Mouse (Mus musculus) monocyte, adult 2 months (primary cell): ENCODE data around the gene Ptcra.
"Not testable (repeated sequence)": the region's sequence is repeated elsewhere in the genome, so short reads cannot be mapped to it uniquely, and the experiment has no call there.

Experiments
- DNase-seq, 2 experiments: peaks; one replicate each; pipeline ENCODE4 v3.0.0; 2022; ENCODE audit warnings: low spot score in 2 of 2, low read depth in 1 of 2

Ptcra gene

GRCm38 (mm10) chr17:46763544-46763943 lies at the start of gene Ptcra:
TSS of gene Ptcra (minus strand) at chr17:46763712.
- DNase-seq = no peak

GRCm38 (mm10) chr17:46812442-46812841 lies 48.9 kb upstream of the Ptcra start:
- no peak for DNase-seq

- no peak for DNase-seq
Measured at GRCm38 (mm10) chr17:46810672-46811071, 47.2 kb upstream of the Ptcra start.

- DNase-seq = no peak
Measured at GRCm38 (mm10) chr17:46809131-46809830, 45.8 kb upstream of the Ptcra start.

- no peak for DNase-seq
Measured at GRCm38 (mm10) chr17:46808376-46808775, 44.9 kb upstream of the Ptcra start.

- no peak for DNase-seq
Measured at GRCm38 (mm10) chr17:46801761-46802160, 38.2 kb upstream of the Ptcra start.

- no peak for DNase-seq
Measured at GRCm38 (mm10) chr17:46799680-46800079, 36.2 kb upstream of the Ptcra start.

GRCm38 (mm10) chr17:46797386-46797785 lies 33.9 kb upstream of the Ptcra start:
- DNase-seq = no peak

- DNase-seq = no peak
Measured at GRCm38 (mm10) chr17:46796743-46797142, 33.2 kb upstream of the Ptcra start.

GRCm38 (mm10) chr17:46792963-46793362 lies 29.5 kb upstream of the Ptcra start:
- no peak for DNase-seq

GRCm38 (mm10) chr17:46787974-46788373 lies 24.5 kb upstream of the Ptcra start:
- DNase-seq = not testable (repeated sequence)

GRCm38 (mm10) chr17:46786952-46787351 lies 23.4 kb upstream of the Ptcra start:
- DNase-seq = no peak

GRCm38 (mm10) chr17:46783222-46783565 lies 19.7 kb upstream of the Ptcra start:
- no peak for DNase-seq

- peak; percentile 83 to 88 for DNase-seq
Measured at GRCm38 (mm10) chr17:46782341-46783221, 19.1 kb upstream of the Ptcra start, which contains the start of gene Rpl7l1. TSS of gene Rpl7l1 (minus strand) at chr17:46782672.

- DNase-seq = no peak
Measured at GRCm38 (mm10) chr17:46781876-46782275, 18.4 kb upstream of the Ptcra start.

GRCm38 (mm10) chr17:46776087-46776486 lies 12.6 kb upstream of the Ptcra start:
- DNase-seq = no peak

GRCm38 (mm10) chr17:46775070-46775469 lies 11.6 kb upstream of the Ptcra start:
- DNase-seq = no peak

- no peak for DNase-seq
Measured at GRCm38 (mm10) chr17:46774131-46774472, 10.6 kb upstream of the Ptcra start.

- no peak for DNase-seq
Measured at GRCm38 (mm10) chr17:46773278-46774130, 10.0 kb upstream of the Ptcra start.

GRCm38 (mm10) chr17:46772404-46773277 lies 9.1 kb upstream of the Ptcra start, which contains the start of gene 2310039H08Rik:
TSS of gene 2310039H08Rik (plus strand) at chr17:46772635.
- DNase-seq = peak; percentile 54 to 63
